Mouse (Mus musculus) embryonic facial prominence, embryonic 11.5 days (tissue): ENCODE measurements around the gene Vps54. TPM values are rescaled to one million over a fixed set of nuclear protein-coding genes. Genes with fewer than 3 reads are reported as not detected.
"Not testable (repeated sequence)": the region's sequence is repeated elsewhere in the genome, so short reads cannot be mapped to it uniquely, and the experiment has no call there.

ENCODE experiments used
- ATAC-seq: fragments of 200-750 bp; cut with Nextera tagmentation; replicated peaks from 2 replicates; pipeline ENCODE4 v1.8.0; 2017; ENCODE audit warnings: low read depth; ENCODE audit not compliant: insufficient number of reproducible peaks, low FRiP score, low TSS enrichment
- DNase-seq: peaks from one replicate; pipeline ENCODE4 v3.0.0-alpha.2; 2015; ENCODE audit warnings: low spot score
- H3K27ac ChIP-seq: fragments of 300-500 bp; sonication (generic); replicated peaks from 2 replicates; pipeline ENCODE4 v1.5.1; 2014; ENCODE audit warnings: mild to moderate bottlenecking, low read depth, low read length, control low read depth
- H3K27me3 ChIP-seq: fragments of 300-500 bp; sonication (generic); 2 replicates; pipeline ENCODE4 v1.6.1; 2014; ENCODE audit warnings: mild to moderate bottlenecking, low read length, moderate library complexity, mixed read lengths; ENCODE audit not compliant: control insufficient read depth, insufficient read depth
- H3K36me3 ChIP-seq: fragments of 300-500 bp; sonication (generic); replicated peaks from 2 replicates; pipeline ENCODE4 v1.6.1; 2014; ENCODE audit warnings: low read depth, mild to moderate bottlenecking, low read length, moderate library complexity, mixed read lengths; ENCODE audit not compliant: control insufficient read depth, insufficient read depth
- H3K4me1 ChIP-seq: fragments of 300-500 bp; sonication (generic); 2 replicates; pipeline ENCODE4 v1.6.1; 2014; ENCODE audit warnings: low read length, mixed read lengths; ENCODE audit not compliant: control insufficient read depth, insufficient read depth
- H3K4me2 ChIP-seq: fragments of 300-500 bp; sonication (generic); 2 replicates; pipeline ENCODE4 v1.6.1; 2014; ENCODE audit warnings: low read depth, mild to moderate bottlenecking, control low read depth, low read length, moderate library complexity
- H3K4me3 ChIP-seq: fragments of 300-500 bp; sonication (generic); 2 replicates; pipeline ENCODE4 v1.5.1; 2014; ENCODE audit warnings: low read depth, low read length, control low read depth
- H3K9ac ChIP-seq: fragments of 300-500 bp; sonication (generic); replicated peaks from 2 replicates; pipeline ENCODE4 v1.6.1; 2014; ENCODE audit warnings: mild to moderate bottlenecking, control low read depth, low read length
- H3K9me3 ChIP-seq: fragments of 300-500 bp; sonication (generic); replicated peaks from 2 replicates; pipeline ENCODE4 v1.6.1; 2016; ENCODE audit warnings: mild to moderate bottlenecking, low read length, inconsistent platforms, mixed read lengths; ENCODE audit not compliant: control insufficient read depth
- WGBS: fragments of 180-500 bp; shearing (Covaris S2); extraction: QIAGEN DNeasy Blood & Tissue Kit; methylation state at CpG from one replicate; pipeline ENCODE4 v1.1.7; 2014; 5-methylcytosine and 5-hydroxymethylcytosine counted together
- polyA plus RNA-seq: library from polyadenylated mRNA; unstranded; fragments of >200 nt; fragmentation: Nextera tagmentation; extraction: Ambion mirVana; gene quantifications from 2 replicates; pipeline ENCODE4 v1.2.1, GENCODE M21; 2014

Vps54 gene
- polyA plus RNA-seq, 1 experiment from 2014 or later: 19.5 TPM

- Histone ChIP-seq H3K36me3 (no peaks in the 10 kb centered on the region), H3K27me3 (no peaks in the 10 kb centered on the region), H3K4me1 (no peaks in the 10 kb centered on the region), H3K9ac (no peak overlapping the region), H3K4me3 (no peak overlapping the region), H3K4me2 (no peak overlapping the region), H3K27ac (no peak overlapping the region), H3K9me3 (no peaks in the 10 kb centered on the region)
- no peak for ATAC-seq
- WGBS: 89% methylated on average over 1 of the region's 1 CpGs
- no peak for DNase-seq
Measured at GRCm38 (mm10) chr11:21247940-21248339, 8.9 kb downstream of the Vps54 start.

- Histone ChIP-seq H3K27ac (no peak overlapping the region), H3K9me3 (no peaks in the 10 kb centered on the region), H3K36me3 (no peaks in the 10 kb centered on the region), H3K27me3 (no peaks in the 10 kb centered on the region), H3K4me3 (no peak overlapping the region), H3K9ac (no peak overlapping the region), H3K4me1 (no peaks in the 10 kb centered on the region), H3K4me2 (no peak overlapping the region)
- DNase-seq: no peak
- 90% methylated on average over 1 of the region's 1 CpGs for WGBS
- ATAC-seq: no peak
Measured at GRCm38 (mm10) chr11:21250366-21250765, 11.3 kb downstream of the Vps54 start.

- WGBS: 98% methylated on average over 10 of the region's 10 CpGs
Measured at GRCm38 (mm10) chr11:21258611-21259010, 19.5 kb downstream of the Vps54 start.

GRCm38 (mm10) chr11:21265423-21265822, 26.3 kb downstream of the Vps54 start:
- no peaks in the 10 kb centered on the region for H3K9me3 ChIP-seq
- no peak overlapping the region for H3K27ac ChIP-seq
- WGBS: 87% methylated on average over 3 of the region's 3 CpGs
- no peaks in the 10 kb centered on the region for H3K36me3 ChIP-seq
- no peak overlapping the region for H3K4me3 ChIP-seq
- H3K27me3 ChIP-seq: no peaks in the 10 kb centered on the region
- no peak overlapping the region for H3K9ac ChIP-seq
- no peak for ATAC-seq
- no peaks in the 10 kb centered on the region for H3K4me1 ChIP-seq
- no peak for DNase-seq
- no peak overlapping the region for H3K4me2 ChIP-seq

More at GRCm38 (mm10) chr11:21258611-21259010, 19.5 kb downstream of the Vps54 start:
- DNase-seq, H3K27me3 ChIP-seq, H3K9ac ChIP-seq, ATAC-seq, H3K27ac ChIP-seq, H3K4me3 ChIP-seq, H3K9me3 ChIP-seq, H3K4me2 ChIP-seq, H3K4me1 ChIP-seq, H3K36me3 ChIP-seq: not testable (repeated sequence)

GRCm38 (mm10) chr11:21276151-21276550, 37.1 kb downstream of the Vps54 start:
- Histone ChIP-seq H3K27ac (no peak overlapping the region), H3K4me3 (no peak overlapping the region), H3K27me3 (no peaks in the 10 kb centered on the region), H3K4me1 (no peaks in the 10 kb centered on the region), H3K9me3 (no peaks in the 10 kb centered on the region), H3K9ac (no peak overlapping the region), H3K4me2 (no peak overlapping the region), H3K36me3 (no peaks in the 10 kb centered on the region)
- ATAC-seq (no peak), DNase-seq (no peak)
- WGBS: 86% methylated on average over 2 of the region's 2 CpGs

- no peaks in the 10 kb centered on the region for H3K27me3 ChIP-seq
- H3K36me3 ChIP-seq: no peaks in the 10 kb centered on the region
- no peak overlapping the region for H3K27ac ChIP-seq
- no peak overlapping the region for H3K4me3 ChIP-seq
- ATAC-seq: no peak
- 95% methylated on average over 3 of the region's 3 CpGs for WGBS
- H3K4me1 ChIP-seq: no peaks in the 10 kb centered on the region
- no peak overlapping the region for H3K9ac ChIP-seq
- no peaks in the 10 kb centered on the region for H3K9me3 ChIP-seq
- DNase-seq: no peak
- no peak overlapping the region for H3K4me2 ChIP-seq
Measured at GRCm38 (mm10) chr11:21286391-21286790, 47.3 kb downstream of the Vps54 start.

- DNase-seq, H3K27me3 ChIP-seq, H3K4me3 ChIP-seq, H3K9ac ChIP-seq, H3K4me1 ChIP-seq, H3K36me3 ChIP-seq, H3K4me2 ChIP-seq, H3K9me3 ChIP-seq, ATAC-seq, H3K27ac ChIP-seq: not testable (repeated sequence)
- WGBS: 98% methylated on average over 2 of the region's 2 CpGs
Measured at GRCm38 (mm10) chr11:21288153-21288552, 49.1 kb downstream of the Vps54 start.

- WGBS: 91% methylated on average over 5 of the region's 5 CpGs
- no peaks in the 10 kb centered on the region for H3K9me3 ChIP-seq
- H3K9ac ChIP-seq: no peak overlapping the region
- H3K4me2 ChIP-seq: no peak overlapping the region
- no peak overlapping the region for H3K27ac ChIP-seq
- no peak for ATAC-seq
- H3K4me1 ChIP-seq: no peaks in the 10 kb centered on the region
- DNase-seq: no peak
- no peaks in the 10 kb centered on the region for H3K27me3 ChIP-seq
- H3K4me3 ChIP-seq: no peak overlapping the region
- H3K36me3 ChIP-seq: no peaks in the 10 kb centered on the region
Measured at GRCm38 (mm10) chr11:21295486-21295885, 56.4 kb downstream of the Vps54 start.
